In the genomic region with DNA sequence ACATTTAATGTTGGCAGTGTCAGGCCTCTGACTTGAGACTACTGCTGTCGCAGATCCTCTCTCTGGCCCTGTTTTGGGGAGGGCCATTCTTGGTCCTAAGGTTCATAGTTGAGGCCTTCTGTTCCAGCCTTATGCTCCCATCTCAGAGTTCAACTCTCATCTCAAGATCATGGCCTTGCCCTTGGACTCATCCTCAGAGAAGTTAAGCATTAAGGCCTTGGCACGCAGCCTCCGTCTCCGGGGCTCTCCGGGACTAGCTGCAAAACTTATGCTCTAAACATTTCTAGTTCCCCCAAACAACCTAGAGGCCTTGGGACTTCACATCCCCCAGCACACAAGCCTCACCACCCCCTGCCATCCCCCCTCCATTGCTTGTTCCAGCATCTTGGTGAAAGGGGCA, we compare ENCODE assay signal across 12 mouse cellular contexts. TPM values are rescaled to one million over a fixed set of nuclear protein-coding genes. Genes with fewer than 3 reads are reported as not detected.
DNase-seq lines count a peak whose midpoint lies in the region; ATAC-seq and TF ChIP-seq lines count a peak whose summit lies in the region.
"Had no signal": no experiment of that assay in that cellular context is flagged by ENCODE, and none has a peak within 500 bp of the region (broad histone marks: within the 10 kb centered on the region; RNA-seq: fewer than 3 reads in every experiment).

No protein-coding gene starts in this region.

- no peak for DNase-seq in intestine, embryonic 14.5 days (ENCODE audit: low spot score)
- peak; percentile 50 for DNase-seq in ovary, adult 18-20 months (ENCODE audit: low spot score)
- no peak for DNase-seq in ovary, postnatal 10 days (ENCODE audit: low spot score)
- no peak for DNase-seq in stomach, postnatal 0 days (ENCODE audit: low spot score)
- no peak for DNase-seq in right cerebral cortex, postnatal 14 days
- DNase-seq: adrenal gland, adult 2 months; thymus, postnatal 14 days had no signal

- no peak for ATAC-seq in intestine, embryonic 14.5 days (replicated peaks; ENCODE audit: low FRiP score, low TSS enrichment, low read depth)
- no peak for ATAC-seq in intestine, postnatal 0 days
- no peak for ATAC-seq in kidney, embryonic 16.5 days (ENCODE audit: low FRiP score, low TSS enrichment)
- ATAC-seq in stomach, postnatal 0 days (ENCODE audit: low FRiP score, low TSS enrichment) = no peak
- no peak for ATAC-seq in activated CD4-positive, CD25-positive, alpha-beta regulatory T cell, adult 4 months
- ATAC-seq: liver, embryonic 12.5 days had no signal

- 0 out of 2 replicates have a peak overlapping the region, but pooled peaks have one; percentile 25 for H3K27ac ChIP-seq in intestine, embryonic 14.5 days (ENCODE audit: low read depth)
- H3K27ac ChIP-seq in intestine, postnatal 0 days (ENCODE audit: low read depth, low read length) = no peak overlapping the region
- H3K27ac ChIP-seq in kidney, embryonic 16.5 days (ENCODE audit: low read length) = peak overlapping the region; percentile 74
- peak overlapping the region; percentile 49 for H3K27ac ChIP-seq in stomach, postnatal 0 days (replicated peaks)
- H3K27ac ChIP-seq: liver, embryonic 12.5 days had no signal

- H3K27me3 ChIP-seq in intestine, embryonic 14.5 days (replicated peaks; ENCODE audit: control insufficient read depth, insufficient read depth, low read length) = no peaks in the 10 kb centered on the region
- H3K27me3 ChIP-seq in intestine, postnatal 0 days (replicated peaks; ENCODE audit: control insufficient read depth, insufficient read depth, low read length) = no peaks in the 10 kb centered on the region
- no peaks in the 10 kb centered on the region for H3K27me3 ChIP-seq in kidney, embryonic 16.5 days (ENCODE audit: insufficient read depth, low read length)
- no peaks in the 10 kb centered on the region for H3K27me3 ChIP-seq in stomach, postnatal 0 days (ENCODE audit: control insufficient read depth, insufficient read depth, low read length)
- H3K27me3 ChIP-seq: liver, embryonic 12.5 days had no signal

- no peak for TF ChIP-seq CTCF in intestine, postnatal 0 days (IDR thresholded peaks at IDR 0.05; ENCODE audit: low read depth)
- TF ChIP-seq CTCF in stomach, postnatal 0 days (IDR thresholded peaks at IDR 0.05; ENCODE audit: low read depth) = no peak

- no peak for TF ChIP-seq EP300 in stomach, postnatal 0 days (optimal IDR thresholded peaks at IDR 0.05)

- H3K9me3 ChIP-seq in intestine, embryonic 14.5 days (ENCODE audit: control insufficient read depth, low read length) = 0 out of 2 replicates have a peak, but pooled peaks cover 2% of the 10 kb centered on the region
- H3K9me3 ChIP-seq in intestine, postnatal 0 days (ENCODE audit: control insufficient read depth) = no peaks in the 10 kb centered on the region
- no peaks in the 10 kb centered on the region for H3K9me3 ChIP-seq in kidney, embryonic 16.5 days (ENCODE audit: low read length)
- no peaks in the 10 kb centered on the region for H3K9me3 ChIP-seq in stomach, postnatal 0 days (ENCODE audit: control insufficient read depth, low read length)
- H3K9me3 ChIP-seq: liver, embryonic 12.5 days had no signal

- WGBS in intestine, embryonic 14.5 days = 91% methylated on average over 5 of the region's 5 CpGs
- 83% methylated on average over 5 of the region's 5 CpGs for WGBS in intestine, postnatal 0 days
- 78% methylated on average over 5 of the region's 5 CpGs for WGBS in kidney, embryonic 16.5 days
- 69% methylated on average over 5 of the region's 5 CpGs for WGBS in stomach, postnatal 0 days

- no peak overlapping the region for H3K4me2 ChIP-seq in intestine, embryonic 14.5 days (ENCODE audit: low read length)
- no peak overlapping the region for H3K4me2 ChIP-seq in intestine, postnatal 0 days (replicated peaks; ENCODE audit: low read depth)
- no peak overlapping the region for H3K4me2 ChIP-seq in kidney, embryonic 16.5 days (replicated peaks; ENCODE audit: low read depth, low read length)
- no peak overlapping the region for H3K4me2 ChIP-seq in stomach, postnatal 0 days (replicated peaks; ENCODE audit: low read depth)
- H3K4me2 ChIP-seq: liver, embryonic 12.5 days had no signal

- H3K9ac ChIP-seq in intestine, embryonic 14.5 days (ENCODE audit: low read length) = no peak overlapping the region
- no peak overlapping the region for H3K9ac ChIP-seq in intestine, postnatal 0 days (ENCODE audit: low read depth, low read length)
- no peak overlapping the region for H3K9ac ChIP-seq in kidney, embryonic 16.5 days (replicated peaks; ENCODE audit: low read length)
- no peak overlapping the region for H3K9ac ChIP-seq in stomach, postnatal 0 days (ENCODE audit: low read length)
- H3K9ac ChIP-seq: liver, embryonic 12.5 days had no signal

- peaks cover 15% of the 10 kb centered on the region for H3K4me1 ChIP-seq in intestine, embryonic 14.5 days (replicated peaks; ENCODE audit: control insufficient read depth, insufficient read depth, low read length)
- no peaks in the 10 kb centered on the region for H3K4me1 ChIP-seq in intestine, postnatal 0 days (replicated peaks; ENCODE audit: control insufficient read depth, insufficient read depth, low read length)
- H3K4me1 ChIP-seq in kidney, embryonic 16.5 days (ENCODE audit: insufficient read depth, low read length) = peaks cover 37% of the 10 kb centered on the region
- peaks cover 7% of the 10 kb centered on the region for H3K4me1 ChIP-seq in stomach, postnatal 0 days (replicated peaks; ENCODE audit: control insufficient read depth, insufficient read depth)

- no peak overlapping the region for H3K4me3 ChIP-seq in intestine, embryonic 14.5 days (ENCODE audit: low read depth, low read length)
- H3K4me3 ChIP-seq in intestine, postnatal 0 days (ENCODE audit: low read depth, low read length) = no peak overlapping the region
- H3K4me3 ChIP-seq in kidney, embryonic 16.5 days (ENCODE audit: low read length) = no peak overlapping the region
- no peak overlapping the region for H3K4me3 ChIP-seq in stomach, postnatal 0 days (ENCODE audit: low read depth, low read length)
- H3K4me3 ChIP-seq: liver, embryonic 12.5 days had no signal

- 0 out of 2 replicates have a peak, but pooled peaks cover 3% of the 10 kb centered on the region for H3K36me3 ChIP-seq in intestine, embryonic 14.5 days (ENCODE audit: control insufficient read depth, insufficient read depth, low read length)
- H3K36me3 ChIP-seq in intestine, postnatal 0 days (ENCODE audit: control insufficient read depth, insufficient read depth) = 0 out of 2 replicates have a peak, but pooled peaks cover 6% of the 10 kb centered on the region
- 0 out of 2 replicates have a peak, but pooled peaks cover 7% of the 10 kb centered on the region for H3K36me3 ChIP-seq in kidney, embryonic 16.5 days (ENCODE audit: insufficient read depth, low read length)
- no peaks in the 10 kb centered on the region for H3K36me3 ChIP-seq in stomach, postnatal 0 days (ENCODE audit: control insufficient read depth, insufficient read depth, low read length)
- H3K36me3 ChIP-seq: liver, embryonic 12.5 days had no signal

RNA-seq across cellular contexts. Expression of gene Fgfr4, which starts 15.8 kb away (rescaled TPM):
- polyA plus RNA-seq in intestine, embryonic 14.5 days (2014; fragmentation: Nextera tagmentation; extraction: Ambion mirVana) = 19.5 and 22.5 TPM in 2 replicates
- polyA plus RNA-seq in intestine, postnatal 0 days (2015; fragmentation: Nextera tagmentation; extraction: Ambion mirVana) = 3.8 and 4.0 TPM in 2 replicates
- 21.8 and 23.0 TPM in 2 replicates for polyA plus RNA-seq in kidney, embryonic 16.5 days (2015; fragmentation: Nextera tagmentation; extraction: Ambion mirVana)
- polyA plus RNA-seq in stomach, postnatal 0 days (2015; fragmentation: Nextera tagmentation; extraction: Ambion mirVana) = 1.4 and 1.6 TPM in 2 replicates
- not detected for polyA plus RNA-seq in activated CD4-positive, CD25-positive, alpha-beta regulatory T cell, adult 4 months (2017; shearing (Covaris generic))

RNA-seq across cellular contexts. Expression of gene Gm17617, which starts 34.9 kb away (rescaled TPM):
- not detected in 2 replicates for polyA plus RNA-seq in intestine, embryonic 14.5 days (2014; fragmentation: Nextera tagmentation; extraction: Ambion mirVana)
- polyA plus RNA-seq in intestine, postnatal 0 days (2015; fragmentation: Nextera tagmentation; extraction: Ambion mirVana) = not detected in 2 replicates
- polyA plus RNA-seq in kidney, embryonic 16.5 days (2015; fragmentation: Nextera tagmentation; extraction: Ambion mirVana) = not detected in 2 replicates
- not detected in 2 replicates for polyA plus RNA-seq in stomach, postnatal 0 days (2015; fragmentation: Nextera tagmentation; extraction: Ambion mirVana)
- not detected for polyA plus RNA-seq in activated CD4-positive, CD25-positive, alpha-beta regulatory T cell, adult 4 months (2017; shearing (Covaris generic))
- polyA plus RNA-seq: adrenal gland, adult 2 months; forebrain, embryonic 14.5 days; liver, embryonic 12.5 days had no signal

RNA-seq across cellular contexts. Expression of gene Nsd1, which starts 41.3 kb away (rescaled TPM):
- 67.5 and 69.3 TPM in 2 replicates for polyA plus RNA-seq in intestine, embryonic 14.5 days (2014; fragmentation: Nextera tagmentation; extraction: Ambion mirVana)
- 37.4 and 38.0 TPM in 2 replicates for polyA plus RNA-seq in intestine, postnatal 0 days (2015; fragmentation: Nextera tagmentation; extraction: Ambion mirVana)
- 49.6 and 58.6 TPM in 2 replicates for polyA plus RNA-seq in kidney, embryonic 16.5 days (2015; fragmentation: Nextera tagmentation; extraction: Ambion mirVana)
- polyA plus RNA-seq in stomach, postnatal 0 days (2015; fragmentation: Nextera tagmentation; extraction: Ambion mirVana) = 33.7 and 35.0 TPM in 2 replicates
- polyA plus RNA-seq in activated CD4-positive, CD25-positive, alpha-beta regulatory T cell, adult 4 months (2017; shearing (Covaris generic)) = 10 to 100 TPM; 53.0 to 53.8 TPM
